Mouse (Mus musculus): ENCODE results near the gene Epyc. TPM values are rescaled to one million over a fixed set of nuclear protein-coding genes. Genes with fewer than 3 reads are reported as not detected.

The Epyc gene
- polyA plus RNA-seq, 1 experiment from 2014 or later, result 1.2 TPM

DNA sequence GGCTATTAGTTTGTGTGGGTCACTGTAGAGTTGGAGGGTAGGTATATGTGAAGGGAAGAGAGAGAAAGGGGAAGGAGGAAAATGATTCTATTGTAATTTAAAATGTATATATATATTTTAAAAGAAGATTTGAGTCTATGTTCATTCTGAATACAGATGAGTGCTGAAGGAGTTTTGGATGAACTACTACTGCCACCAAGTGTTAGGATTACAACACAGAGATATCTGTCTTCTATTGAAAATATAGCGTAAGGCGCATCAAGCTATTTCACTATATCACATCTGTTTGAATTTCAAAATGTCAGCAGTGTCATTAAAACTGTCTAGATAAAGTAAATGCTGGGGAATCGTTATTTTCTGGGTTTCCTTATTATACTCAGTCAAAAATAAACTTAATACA is 45.6 kb downstream of the Epyc start:
- no peak for ATAC-seq (ENCODE audit: insufficient number of reproducible peaks, insufficient read depth, low FRiP score, low read depth)
- no peaks in the 10 kb centered on the region for H3K36me3 ChIP-seq (ENCODE audit: control insufficient read depth, insufficient read depth, low read length)
- H3K27me3 ChIP-seq (ENCODE audit: control insufficient read depth, insufficient read depth, low read length), result no peaks in the 10 kb centered on the region
- H3K27ac ChIP-seq (ENCODE audit: low read length), result no peak overlapping the region
- no peak overlapping the region for H3K4me2 ChIP-seq (replicated peaks; ENCODE audit: low read depth, low read length)
- no peak overlapping the region for H3K9ac ChIP-seq (replicated peaks; ENCODE audit: low read depth, low read length)
- H3K4me3 ChIP-seq (ENCODE audit: low read depth, low read length), result no peak overlapping the region
- no peaks in the 10 kb centered on the region for H3K4me1 ChIP-seq (ENCODE audit: control insufficient read depth, insufficient read depth, low read length)
- 55% methylated on average over 3 of the region's 3 CpGs for WGBS
- peaks cover 6% of the 10 kb centered on the region; the same call in 1 of the 2 replicates for H3K9me3 ChIP-seq (ENCODE audit: control insufficient read depth, low read depth, low read length)

DNA sequence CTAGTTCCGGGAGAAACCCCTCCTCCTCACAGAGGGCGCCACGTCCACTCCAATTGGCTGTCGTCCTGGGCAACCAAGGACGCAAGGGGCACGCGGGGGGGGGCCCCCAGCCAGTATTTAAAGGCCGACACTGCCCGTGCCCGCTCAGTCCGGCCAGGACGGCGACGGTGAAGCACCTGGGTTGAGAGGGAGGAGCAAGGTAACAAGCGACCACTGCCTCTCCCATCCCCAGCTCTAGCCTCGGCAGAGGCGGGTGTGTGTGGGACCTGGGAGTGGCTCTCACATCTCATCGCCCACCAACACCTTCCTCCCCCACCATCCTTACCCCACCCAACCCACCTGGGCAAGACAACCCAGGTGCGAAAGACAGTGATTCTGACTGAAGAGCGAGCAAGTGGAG is 49.0 kb downstream of the Epyc start, which contains the start of gene Ccer1:
TSS of gene Ccer1 (plus strand) at position 147 of the 400 bp plus-strand sequence.
- Histone ChIP-seq H3K9me3 (ENCODE audit: control insufficient read depth, low read depth, low read length) (peaks cover 6% of the 10 kb centered on the region; the same call in 1 of the 2 replicates), H3K36me3 (ENCODE audit: control insufficient read depth, insufficient read depth, low read length) (no peaks in the 10 kb centered on the region), H3K4me3 (ENCODE audit: low read depth, low read length) (no peak within 1 kb of the TSS), H3K4me2 (replicated peaks; ENCODE audit: low read depth, low read length) (no peak within 1 kb of the TSS), H3K4me1 (ENCODE audit: control insufficient read depth, insufficient read depth, low read length) (no peaks in the 10 kb centered on the region), H3K27ac (ENCODE audit: low read length) (no peak within 1 kb of the TSS), H3K9ac (replicated peaks; ENCODE audit: low read depth, low read length) (no peak within 1 kb of the TSS), H3K27me3 (ENCODE audit: control insufficient read depth, insufficient read depth, low read length) (no peaks in the 10 kb centered on the region)
- WGBS, result 79% methylated on average over 20 of the region's 20 CpGs
- ATAC-seq (ENCODE audit: insufficient number of reproducible peaks, insufficient read depth, low FRiP score, low read depth), result peak; percentile 33; the same call in 1 of the 2 replicates

DNA sequence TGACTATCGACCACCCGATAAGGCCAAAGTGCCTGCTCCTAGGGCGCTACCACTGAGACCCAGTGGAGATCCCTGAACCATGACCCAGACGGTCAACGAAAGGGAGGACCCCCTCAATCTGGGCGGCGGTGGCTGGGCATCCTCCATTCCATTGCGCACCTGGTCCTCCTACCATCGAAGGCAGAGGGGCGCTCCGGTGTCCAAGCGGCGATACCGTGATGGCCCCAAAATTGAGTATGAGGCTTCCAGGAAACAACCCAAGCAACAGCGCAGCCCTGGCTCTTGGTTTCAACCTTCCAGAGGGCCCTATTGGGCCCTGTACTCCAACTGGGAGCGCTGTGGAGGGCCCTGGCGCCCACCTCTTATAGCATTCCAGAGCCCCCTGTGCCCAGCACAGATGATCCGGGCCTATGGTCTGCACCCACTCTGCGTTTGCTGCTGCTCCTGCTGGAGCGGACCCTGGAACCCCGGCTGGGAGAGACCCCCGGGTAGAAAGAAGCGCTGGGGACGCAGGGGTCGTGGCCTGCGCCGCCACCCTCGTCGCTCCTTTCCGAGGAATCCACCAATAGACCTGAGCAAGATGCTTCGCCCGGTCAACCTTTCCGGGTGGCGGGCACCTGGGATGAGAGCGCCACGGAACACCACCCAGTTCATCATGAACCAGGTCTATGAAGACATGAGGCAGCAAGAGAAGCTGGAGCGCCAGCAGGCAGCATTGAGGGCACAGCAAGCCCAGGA is 49.7 kb downstream of the Epyc start:
- no peak for ATAC-seq (ENCODE audit: insufficient number of reproducible peaks, insufficient read depth, low FRiP score, low read depth)
- H3K27me3 ChIP-seq (ENCODE audit: control insufficient read depth, insufficient read depth, low read length), result no peaks in the 10 kb centered on the region
- WGBS, result 89% methylated on average over 37 of the region's 37 CpGs

DNA sequence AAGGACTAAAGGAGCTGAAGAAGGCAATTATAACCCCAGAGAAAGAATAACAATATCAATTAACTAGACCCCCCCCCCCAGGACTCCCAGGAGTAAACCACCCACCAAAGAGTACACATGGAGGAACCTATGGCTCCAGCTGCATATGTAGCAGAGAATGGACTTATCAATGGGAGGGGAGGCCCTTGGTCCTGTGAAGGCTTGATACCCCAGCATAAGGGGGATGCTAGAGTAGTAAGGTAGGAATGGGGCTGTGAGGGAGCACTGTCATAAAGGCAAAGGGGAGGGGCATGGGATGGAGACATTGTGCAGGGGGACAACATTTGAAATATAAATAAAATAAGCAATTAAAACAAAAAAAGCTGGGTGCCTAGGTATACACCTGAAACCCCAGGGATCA is 58.5 kb downstream of the Epyc start:
- no peak overlapping the region for H3K4me3 ChIP-seq (ENCODE audit: low read depth, low read length)
- no peak overlapping the region for H3K9ac ChIP-seq (replicated peaks; ENCODE audit: low read depth, low read length)
- H3K4me1 ChIP-seq (ENCODE audit: control insufficient read depth, insufficient read depth, low read length), result no peaks in the 10 kb centered on the region
- no peaks in the 10 kb centered on the region for H3K9me3 ChIP-seq (ENCODE audit: control insufficient read depth, low read depth, low read length)
- no peaks in the 10 kb centered on the region for H3K36me3 ChIP-seq (ENCODE audit: control insufficient read depth, insufficient read depth, low read length)
- no peak for ATAC-seq (ENCODE audit: insufficient number of reproducible peaks, insufficient read depth, low FRiP score, low read depth)
- no peak overlapping the region for H3K4me2 ChIP-seq (replicated peaks; ENCODE audit: low read depth, low read length)
- H3K27ac ChIP-seq (ENCODE audit: low read length), result no peak overlapping the region
- H3K27me3 ChIP-seq (ENCODE audit: control insufficient read depth, insufficient read depth, low read length), result no peaks in the 10 kb centered on the region

More for the DNA sequence above, 49.7 kb downstream of the Epyc start:
- Histone ChIP-seq H3K27ac (ENCODE audit: low read length) (no peak overlapping the region), H3K9me3 (ENCODE audit: control insufficient read depth, low read depth, low read length) (peaks cover 6% of the 10 kb centered on the region; the same call in 1 of the 2 replicates), H3K4me1 (ENCODE audit: control insufficient read depth, insufficient read depth, low read length) (no peaks in the 10 kb centered on the region), H3K4me2 (replicated peaks; ENCODE audit: low read depth, low read length) (no peak overlapping the region), H3K36me3 (ENCODE audit: control insufficient read depth, insufficient read depth, low read length) (no peaks in the 10 kb centered on the region), H3K9ac (replicated peaks; ENCODE audit: low read depth, low read length) (no peak overlapping the region), H3K4me3 (ENCODE audit: low read depth, low read length) (no peak overlapping the region)

DNA sequence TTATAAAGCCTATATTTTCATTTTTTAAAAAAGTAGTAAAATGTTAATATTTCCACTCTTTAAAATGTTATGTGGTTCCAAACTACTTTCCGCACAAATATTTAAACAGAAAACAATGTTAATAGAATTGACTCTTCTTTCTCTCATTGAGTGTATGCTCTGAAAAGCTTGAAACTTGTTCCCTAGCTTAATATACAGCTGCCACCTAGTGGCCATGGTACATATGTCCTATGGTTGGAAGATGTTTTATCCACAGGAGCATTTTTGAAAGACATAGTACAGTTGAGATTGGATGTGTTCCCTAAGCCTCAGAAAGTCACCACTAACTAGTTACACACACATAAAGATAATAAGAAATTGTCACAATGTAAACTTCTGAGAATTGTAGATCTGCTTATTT is 60.7 kb downstream of the Epyc start:
- WGBS, result 33% methylated on average over 1 of the region's 1 CpGs
- H3K4me2 ChIP-seq (replicated peaks; ENCODE audit: low read depth, low read length), result no peak overlapping the region
- ATAC-seq (ENCODE audit: insufficient number of reproducible peaks, insufficient read depth, low FRiP score, low read depth), result no peak
- H3K4me3 ChIP-seq (ENCODE audit: low read depth, low read length), result no peak overlapping the region
- no peaks in the 10 kb centered on the region for H3K27me3 ChIP-seq (ENCODE audit: control insufficient read depth, insufficient read depth, low read length)
- no peaks in the 10 kb centered on the region for H3K36me3 ChIP-seq (ENCODE audit: control insufficient read depth, insufficient read depth, low read length)
- no peak overlapping the region for H3K27ac ChIP-seq (ENCODE audit: low read length)
- no peak overlapping the region for H3K9ac ChIP-seq (replicated peaks; ENCODE audit: low read depth, low read length)
- H3K9me3 ChIP-seq (ENCODE audit: control insufficient read depth, low read depth, low read length), result no peaks in the 10 kb centered on the region
- H3K4me1 ChIP-seq (ENCODE audit: control insufficient read depth, insufficient read depth, low read length), result no peaks in the 10 kb centered on the region

DNA sequence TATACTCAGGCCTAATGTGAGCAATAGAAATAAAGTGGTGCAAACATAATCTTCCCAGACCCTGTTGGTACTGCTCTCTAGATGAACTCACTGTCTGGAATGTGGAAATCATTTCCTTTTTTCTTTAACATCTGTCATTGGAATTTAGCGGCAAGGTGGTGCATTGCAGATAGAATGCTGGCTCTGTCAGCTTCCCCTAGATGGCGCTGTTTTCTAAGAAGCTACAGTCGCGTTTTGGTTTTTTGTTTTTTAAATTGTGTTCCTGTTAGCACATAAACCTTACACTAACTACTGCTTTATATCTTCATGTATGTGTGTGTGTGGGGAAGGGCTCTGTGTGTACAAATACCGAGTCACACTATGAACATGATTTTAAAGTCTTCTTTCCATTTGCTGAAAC is 68.8 kb downstream of the Epyc start:
- Histone ChIP-seq H3K9me3 (ENCODE audit: control insufficient read depth, low read depth, low read length) (no peaks in the 10 kb centered on the region), H3K4me2 (replicated peaks; ENCODE audit: low read depth, low read length) (no peak overlapping the region), H3K4me3 (ENCODE audit: low read depth, low read length) (no peak overlapping the region), H3K9ac (replicated peaks; ENCODE audit: low read depth, low read length) (no peak overlapping the region), H3K36me3 (ENCODE audit: control insufficient read depth, insufficient read depth, low read length) (no peaks in the 10 kb centered on the region), H3K4me1 (ENCODE audit: control insufficient read depth, insufficient read depth, low read length) (no peaks in the 10 kb centered on the region), H3K27ac (ENCODE audit: low read length) (no peak overlapping the region), H3K27me3 (ENCODE audit: control insufficient read depth, insufficient read depth, low read length) (no peaks in the 10 kb centered on the region)
- ATAC-seq (ENCODE audit: insufficient number of reproducible peaks, insufficient read depth, low FRiP score, low read depth), result peak; percentile 67; the same call in 1 of the 2 replicates
- 2% methylated on average over 5 of the region's 5 CpGs for WGBS

DNA sequence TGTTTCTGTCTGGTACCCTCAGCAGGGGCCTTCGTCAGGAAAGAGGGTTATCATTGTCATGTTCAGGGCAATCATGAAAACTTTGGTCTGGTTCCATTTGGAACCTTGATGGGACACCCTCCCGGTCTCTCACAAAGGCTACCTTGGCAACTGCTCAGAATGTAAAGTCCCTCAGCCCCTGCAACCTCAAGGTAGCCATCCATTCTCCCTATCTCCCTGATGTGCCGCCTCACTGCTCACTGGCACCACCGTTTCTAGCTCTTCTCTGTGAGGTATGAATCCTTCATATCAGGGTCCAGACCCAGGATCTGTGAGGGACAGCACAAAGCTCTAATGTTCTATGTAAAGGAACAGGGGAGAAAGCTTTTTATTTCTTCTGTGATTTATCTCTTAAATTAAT is 70.7 kb downstream of the Epyc start:
- H3K9me3 ChIP-seq (ENCODE audit: control insufficient read depth, low read depth, low read length), result no peaks in the 10 kb centered on the region
- H3K27ac ChIP-seq (ENCODE audit: low read length), result no peak overlapping the region
- ATAC-seq (ENCODE audit: insufficient number of reproducible peaks, insufficient read depth, low FRiP score, low read depth), result no peak
- no peak overlapping the region for H3K9ac ChIP-seq (replicated peaks; ENCODE audit: low read depth, low read length)
- WGBS, result 76% methylated on average over 4 of the region's 4 CpGs
- no peak overlapping the region for H3K4me3 ChIP-seq (ENCODE audit: low read depth, low read length)
- H3K4me1 ChIP-seq (ENCODE audit: control insufficient read depth, insufficient read depth, low read length), result no peaks in the 10 kb centered on the region
- no peaks in the 10 kb centered on the region for H3K36me3 ChIP-seq (ENCODE audit: control insufficient read depth, insufficient read depth, low read length)
- H3K27me3 ChIP-seq (ENCODE audit: control insufficient read depth, insufficient read depth, low read length), result no peaks in the 10 kb centered on the region
- H3K4me2 ChIP-seq (replicated peaks; ENCODE audit: low read depth, low read length), result no peak overlapping the region

DNA sequence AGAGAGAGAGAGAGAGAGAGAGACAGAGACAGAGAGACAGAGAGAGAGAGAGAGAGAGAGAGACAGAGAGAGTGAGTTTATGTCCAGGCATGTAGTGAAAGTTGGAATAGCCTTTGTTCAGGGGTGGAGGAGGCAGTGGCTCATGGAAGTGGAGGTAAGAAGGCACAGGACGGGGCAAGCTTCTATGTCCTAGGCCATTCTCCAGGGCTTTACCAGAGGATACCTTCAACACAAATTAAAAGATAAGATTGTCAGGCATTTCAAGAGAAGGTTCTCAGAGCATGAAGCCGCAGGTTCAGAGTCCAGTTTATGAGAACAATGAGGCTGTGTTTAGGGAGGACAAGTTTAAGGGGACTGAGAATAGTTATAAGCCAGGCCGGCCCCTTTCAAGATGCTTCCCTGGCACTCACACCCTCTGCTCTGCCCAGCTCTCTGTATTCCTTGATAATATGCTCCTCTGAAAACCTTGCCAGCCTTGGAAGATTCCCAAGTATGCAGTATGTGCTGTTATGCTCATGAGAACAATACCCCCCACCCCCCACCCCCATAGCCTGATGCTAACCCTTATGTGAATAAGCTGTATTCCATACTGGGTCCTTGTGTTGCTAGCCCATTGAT is 71.5 kb downstream of the Epyc start:
- H3K4me3 ChIP-seq (ENCODE audit: low read depth, low read length), result no peak overlapping the region
- H3K27ac ChIP-seq (ENCODE audit: low read length), result no peak overlapping the region
- H3K36me3 ChIP-seq (ENCODE audit: control insufficient read depth, insufficient read depth, low read length), result no peaks in the 10 kb centered on the region
- H3K4me1 ChIP-seq (ENCODE audit: control insufficient read depth, insufficient read depth, low read length), result no peaks in the 10 kb centered on the region
- no peak overlapping the region for H3K9ac ChIP-seq (replicated peaks; ENCODE audit: low read depth, low read length)
- ATAC-seq (ENCODE audit: insufficient number of reproducible peaks, insufficient read depth, low FRiP score, low read depth), result 0 out of 2 replicates have a peak, but pooled peaks have one; percentile 14
- WGBS, result 80% methylated on average over 3 of the region's 3 CpGs
- no peaks in the 10 kb centered on the region for H3K27me3 ChIP-seq (ENCODE audit: control insufficient read depth, insufficient read depth, low read length)
- H3K9me3 ChIP-seq (ENCODE audit: control insufficient read depth, low read depth, low read length), result no peaks in the 10 kb centered on the region
- H3K4me2 ChIP-seq (replicated peaks; ENCODE audit: low read depth, low read length), result no peak overlapping the region

Measured in stomach, embryonic 14.5 days (tissue).